Mouse (Mus musculus) bone marrow macrophage, adult 2 months (primary cell): Measurements from ENCODE around the gene Prss16.

Source experiments
- CTCF ChIP-seq: IDR thresholded peaks from 2 replicates; pipeline ENCODE4 v1.5.1; 2012; ENCODE audit warnings: low read depth, mild to moderate bottlenecking, low read length, moderate library complexity
- POLR2A ChIP-seq: IDR thresholded peaks from 2 replicates; pipeline ENCODE4 v1.6.1; 2012; ENCODE audit warnings: mild to moderate bottlenecking, low read depth, low read length, borderline replicate concordance

DNA sequence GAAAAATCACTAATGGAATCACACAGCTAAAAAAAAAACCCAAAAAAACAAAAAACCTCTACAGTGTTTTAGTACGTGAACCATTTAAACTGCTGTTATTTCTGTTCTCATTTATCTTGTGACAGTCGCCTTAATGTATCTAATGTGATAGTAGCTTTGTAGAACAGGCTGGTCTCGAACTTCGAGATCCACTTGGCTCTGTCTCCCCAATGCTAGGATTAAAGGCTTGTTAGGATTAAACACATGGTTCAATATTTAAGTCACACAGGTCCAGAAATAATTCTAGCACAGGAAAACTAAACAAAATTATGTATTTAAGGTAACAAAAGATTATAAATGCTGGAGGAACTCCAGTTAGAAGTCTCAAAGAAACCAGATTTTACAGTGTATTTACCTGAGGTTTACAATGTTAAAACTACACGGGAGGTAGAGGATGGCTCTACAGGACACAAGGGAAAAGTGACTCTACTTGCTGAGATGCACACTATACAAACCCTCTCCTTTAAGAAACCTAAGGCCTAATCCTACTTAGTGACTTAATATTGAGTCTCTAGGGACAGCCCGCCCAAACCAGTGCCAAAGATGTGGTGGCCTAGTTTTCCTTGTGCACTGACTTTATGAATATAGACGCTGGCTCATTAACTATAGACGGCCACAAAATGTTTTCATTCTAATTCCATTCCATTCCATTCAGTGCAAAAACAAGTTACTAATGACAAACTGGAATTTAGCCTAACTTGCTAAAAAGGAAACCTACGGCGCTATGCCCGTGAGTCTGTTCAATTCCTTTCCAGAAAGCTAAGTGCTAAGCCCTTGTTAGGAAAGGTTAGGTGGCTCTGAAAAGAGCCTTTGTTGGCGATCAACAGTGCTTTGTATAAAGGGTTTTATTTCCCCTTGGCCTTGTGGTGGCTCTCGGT is 32.4 kb upstream of the Prss16 start:
- TF ChIP-seq CTCF: no peak
- no peak for TF ChIP-seq POLR2A
